Mouse (Mus musculus): Measurements from ENCODE around the gene Pax7. TPM values are rescaled to one million over a fixed set of nuclear protein-coding genes. Genes with fewer than 3 reads are reported as not detected.

Pax7 gene
- polyA plus RNA-seq, 1 experiment from 2014 or later, result not detected

DNA sequence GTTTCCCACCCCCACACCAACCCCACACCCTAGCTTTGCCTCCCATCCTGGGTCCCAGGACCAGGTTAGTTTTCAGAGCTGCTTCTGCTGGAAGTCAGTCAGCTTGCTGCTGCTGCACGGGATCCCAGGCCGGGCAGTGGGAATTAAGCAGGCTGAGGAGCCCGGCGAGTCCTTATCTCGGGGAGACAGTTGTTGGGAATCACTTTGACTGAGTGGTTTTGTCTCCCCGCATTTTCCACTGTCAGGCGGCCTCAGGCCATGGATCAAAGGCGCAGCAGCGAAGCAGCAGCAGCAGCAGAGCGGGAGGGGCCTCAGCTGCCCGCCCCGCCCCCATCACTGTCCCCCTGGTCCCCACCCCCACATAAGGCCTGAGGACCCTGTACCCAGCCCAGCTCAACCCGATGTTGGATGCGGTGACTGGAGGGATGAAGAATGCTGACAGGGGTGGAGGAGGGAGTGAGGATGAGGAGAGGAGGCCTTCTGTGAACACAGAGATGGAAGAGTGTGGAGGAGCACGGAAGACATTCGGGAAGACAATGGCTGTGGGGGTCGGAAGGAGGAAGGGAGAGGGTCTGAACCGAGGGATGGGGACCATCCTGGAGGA, 66.1 kb downstream of the Pax7 start:
- Histone ChIP-seq H3K9ac (replicated peaks; ENCODE audit: low read length) (no peak overlapping the region), H3K27ac (ENCODE audit: low read length) (no peak overlapping the region), H3K9me3 (ENCODE audit: low read length) (no peaks in the 10 kb centered on the region), H3K4me1 (ENCODE audit: insufficient read depth, low read length) (no peaks in the 10 kb centered on the region), H3K4me2 (replicated peaks; ENCODE audit: low read depth, low read length) (no peak overlapping the region), H3K36me3 (ENCODE audit: insufficient read depth, low read length) (no peaks in the 10 kb centered on the region), H3K4me3 (ENCODE audit: low read length) (no peak overlapping the region), H3K27me3 (ENCODE audit: insufficient read depth, low read length) (peaks cover 51% of the 10 kb centered on the region)
- WGBS, result 6% methylated on average over 18 of the region's 18 CpGs
- no peak for ATAC-seq (ENCODE audit: low FRiP score, low TSS enrichment)

DNA sequence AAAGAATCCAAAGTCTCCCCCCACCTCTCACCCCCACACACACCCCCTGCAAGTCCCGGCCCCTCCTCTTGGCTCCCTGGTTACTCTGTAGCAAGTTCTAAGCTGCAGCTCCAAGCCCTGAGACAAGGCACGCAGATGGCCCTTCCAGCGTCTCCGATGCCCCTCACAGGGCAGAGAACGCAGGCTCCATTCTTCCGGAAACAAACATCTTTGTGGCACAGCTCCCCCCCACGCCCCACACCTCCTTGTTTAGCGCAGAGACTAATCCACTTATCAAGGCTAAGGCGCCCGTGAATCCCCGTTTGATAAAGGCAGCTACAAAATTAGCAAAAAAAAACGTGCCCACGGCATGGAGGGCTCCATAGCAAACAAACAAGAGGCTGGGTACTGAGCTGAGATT, 71.4 kb downstream of the Pax7 start:
- H3K36me3 ChIP-seq (ENCODE audit: insufficient read depth, low read length), result no peaks in the 10 kb centered on the region
- 31% methylated on average over 13 of the region's 13 CpGs for WGBS
- no peak overlapping the region for H3K9ac ChIP-seq (replicated peaks; ENCODE audit: low read length)
- H3K4me3 ChIP-seq (ENCODE audit: low read length), result no peak overlapping the region
- no peak overlapping the region for H3K27ac ChIP-seq (ENCODE audit: low read length)
- ATAC-seq (ENCODE audit: low FRiP score, low TSS enrichment), result no peak
- no peak overlapping the region for H3K4me2 ChIP-seq (replicated peaks; ENCODE audit: low read depth, low read length)
- no peaks in the 10 kb centered on the region for H3K9me3 ChIP-seq (ENCODE audit: low read length)
- peaks cover 44% of the 10 kb centered on the region for H3K27me3 ChIP-seq (ENCODE audit: insufficient read depth, low read length)
- no peaks in the 10 kb centered on the region for H3K4me1 ChIP-seq (ENCODE audit: insufficient read depth, low read length)

DNA sequence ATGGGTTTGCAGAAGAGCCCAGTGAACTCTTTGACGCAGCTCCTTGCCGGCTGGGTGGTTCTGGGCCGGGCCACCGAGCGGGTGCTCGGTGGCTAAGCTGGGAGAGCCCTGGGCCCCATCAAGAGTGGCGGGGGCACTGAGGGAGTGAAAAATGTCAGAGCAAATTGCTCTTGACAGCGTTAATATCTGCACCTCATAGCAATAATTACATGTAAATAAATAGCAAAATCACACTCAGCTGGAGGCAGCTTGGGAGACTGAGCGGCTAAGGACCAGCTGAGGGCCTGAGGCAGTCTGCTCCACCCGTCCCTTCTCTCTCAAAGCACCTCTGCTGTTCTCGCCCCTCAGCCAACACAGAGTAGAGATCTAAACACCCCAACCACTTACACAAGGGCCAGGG, 72.6 kb downstream of the Pax7 start:
- H3K4me2 ChIP-seq (replicated peaks; ENCODE audit: low read depth, low read length), result no peak overlapping the region
- WGBS, result 69% methylated on average over 11 of the region's 11 CpGs

DNA sequence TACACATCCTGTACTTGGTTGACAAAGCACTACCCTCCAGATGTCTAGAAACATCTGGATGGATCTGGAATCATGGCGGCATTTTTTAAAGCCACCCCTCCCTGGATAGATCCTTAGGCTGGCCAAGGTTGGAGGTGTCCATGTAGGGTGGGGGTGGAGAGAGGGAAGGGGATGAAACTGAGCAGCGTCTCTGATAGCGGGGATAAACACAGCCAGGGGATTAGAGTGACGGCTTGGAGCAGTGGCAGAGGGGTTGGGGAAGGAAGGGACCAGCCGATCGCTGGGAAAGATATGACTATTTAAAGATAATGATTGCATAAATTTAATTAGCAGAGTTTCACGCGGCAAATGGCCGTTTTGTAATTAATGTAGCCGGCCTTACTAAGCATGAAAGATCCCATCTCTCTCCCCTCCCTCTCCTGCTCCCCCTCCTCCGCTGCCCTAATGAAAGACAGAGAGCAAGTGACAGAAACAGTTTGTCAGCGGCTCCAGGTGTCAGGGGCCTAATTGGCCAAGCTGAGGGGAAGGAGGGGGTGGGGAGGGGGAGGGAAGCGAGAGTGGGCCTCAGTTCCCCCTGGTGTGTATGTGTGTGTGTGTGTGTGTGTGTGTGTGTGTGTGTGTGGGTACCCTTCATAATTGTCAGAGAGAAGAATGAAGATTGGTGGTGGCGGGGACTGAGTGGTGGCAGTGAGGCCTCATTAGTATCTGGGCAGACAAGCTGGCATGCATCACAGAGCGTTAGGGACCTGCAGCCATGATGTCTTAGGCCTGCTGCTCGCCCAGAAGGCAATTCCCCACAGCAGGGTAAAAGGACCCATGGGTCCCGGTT, 74.6 kb downstream of the Pax7 start:
- peaks cover 49% of the 10 kb centered on the region for H3K27me3 ChIP-seq (ENCODE audit: insufficient read depth, low read length)
- 16% methylated on average over 17 of the region's 17 CpGs for WGBS
- H3K4me2 ChIP-seq (replicated peaks; ENCODE audit: low read depth, low read length), result no peak overlapping the region
- H3K27ac ChIP-seq (ENCODE audit: low read length), result no peak overlapping the region
- H3K9ac ChIP-seq (replicated peaks; ENCODE audit: low read length), result no peak overlapping the region
- H3K9me3 ChIP-seq (ENCODE audit: low read length), result no peaks in the 10 kb centered on the region
- no peaks in the 10 kb centered on the region for H3K36me3 ChIP-seq (ENCODE audit: insufficient read depth, low read length)
- no peak for ATAC-seq (ENCODE audit: low FRiP score, low TSS enrichment)
- no peak overlapping the region for H3K4me3 ChIP-seq (ENCODE audit: low read length)
- H3K4me1 ChIP-seq (ENCODE audit: insufficient read depth, low read length), result no peaks in the 10 kb centered on the region

More for the DNA sequence above, 72.6 kb downstream of the Pax7 start:
- Histone ChIP-seq H3K36me3 (ENCODE audit: insufficient read depth, low read length) (no peaks in the 10 kb centered on the region), H3K4me3 (ENCODE audit: low read length) (no peak overlapping the region), H3K27ac (ENCODE audit: low read length) (no peak overlapping the region), H3K4me1 (ENCODE audit: insufficient read depth, low read length) (no peaks in the 10 kb centered on the region), H3K27me3 (ENCODE audit: insufficient read depth, low read length) (peaks cover 43% of the 10 kb centered on the region), H3K9me3 (ENCODE audit: low read length) (no peaks in the 10 kb centered on the region), H3K9ac (replicated peaks; ENCODE audit: low read length) (no peak overlapping the region)
- no peak for ATAC-seq (ENCODE audit: low FRiP score, low TSS enrichment)

DNA sequence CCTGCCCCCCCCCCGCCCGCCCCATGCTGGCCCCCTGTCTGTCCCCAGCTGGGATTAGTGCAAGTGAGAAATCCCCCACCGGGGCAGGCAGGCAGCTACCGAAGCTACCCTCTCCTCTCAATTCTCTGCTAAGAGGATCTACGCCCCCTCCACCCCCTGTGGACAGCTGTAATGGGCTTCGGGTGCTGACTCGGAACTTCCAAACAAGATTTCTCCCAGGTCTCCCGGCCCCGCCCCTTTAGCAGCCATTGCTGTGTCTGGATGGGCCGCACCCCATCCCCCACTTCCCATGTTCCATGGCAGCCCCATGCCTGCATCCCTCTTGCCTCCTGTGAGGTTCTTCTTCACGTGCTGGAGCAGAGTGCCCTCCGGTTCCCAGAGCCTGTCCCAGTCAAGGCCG, 76.4 kb downstream of the Pax7 start:
- Histone ChIP-seq H3K4me2 (replicated peaks; ENCODE audit: low read depth, low read length) (no peak overlapping the region), H3K27ac (ENCODE audit: low read length) (no peak overlapping the region), H3K4me3 (ENCODE audit: low read length) (no peak overlapping the region), H3K9me3 (ENCODE audit: low read length) (no peaks in the 10 kb centered on the region), H3K9ac (replicated peaks; ENCODE audit: low read length) (no peak overlapping the region), H3K36me3 (ENCODE audit: insufficient read depth, low read length) (no peaks in the 10 kb centered on the region), H3K4me1 (ENCODE audit: insufficient read depth, low read length) (no peaks in the 10 kb centered on the region), H3K27me3 (ENCODE audit: insufficient read depth, low read length) (peaks cover 41% of the 10 kb centered on the region)
- WGBS, result 8% methylated on average over 12 of the region's 13 CpGs
- no peak for ATAC-seq (ENCODE audit: low FRiP score, low TSS enrichment)

DNA sequence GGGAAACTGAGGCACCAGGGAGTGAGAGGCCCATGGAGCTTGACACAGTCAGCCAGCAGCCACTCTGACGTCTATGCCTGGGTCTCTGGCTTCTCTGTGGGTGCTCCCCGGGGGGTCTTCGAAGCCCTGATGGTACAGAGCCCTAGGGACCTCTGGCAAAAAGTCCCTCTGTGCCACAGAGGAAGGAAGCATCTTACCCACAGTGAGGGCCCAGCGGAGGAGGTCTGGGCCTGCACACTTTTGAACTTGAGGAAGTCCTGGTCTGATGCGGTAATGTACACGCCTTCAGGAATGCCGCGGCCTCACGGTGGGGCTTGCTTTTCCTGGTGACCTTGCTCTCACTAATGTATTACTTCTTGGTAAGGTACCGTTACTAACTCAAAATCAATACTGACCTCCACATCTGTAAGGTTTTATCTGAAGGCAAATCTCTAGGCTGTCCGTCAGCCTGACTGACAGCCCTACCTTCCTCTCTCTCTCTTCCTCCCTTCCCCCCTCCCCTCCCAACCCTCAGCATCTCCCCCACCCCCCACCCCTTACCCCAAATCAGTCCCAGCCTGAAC, 79.1 kb downstream of the Pax7 start:
- no peak overlapping the region for H3K4me2 ChIP-seq (replicated peaks; ENCODE audit: low read depth, low read length)
- H3K9ac ChIP-seq (replicated peaks; ENCODE audit: low read length), result no peak overlapping the region
- no peak overlapping the region for H3K27ac ChIP-seq (ENCODE audit: low read length)
- no peak for ATAC-seq (ENCODE audit: low FRiP score, low TSS enrichment)
- H3K27me3 ChIP-seq (ENCODE audit: insufficient read depth, low read length), result peaks cover 39% of the 10 kb centered on the region
- no peak overlapping the region for H3K4me3 ChIP-seq (ENCODE audit: low read length)
- WGBS, result 44% methylated on average over 11 of the region's 11 CpGs
- no peaks in the 10 kb centered on the region for H3K9me3 ChIP-seq (ENCODE audit: low read length)
- no peaks in the 10 kb centered on the region for H3K36me3 ChIP-seq (ENCODE audit: insufficient read depth, low read length)
- H3K4me1 ChIP-seq (ENCODE audit: insufficient read depth, low read length), result no peaks in the 10 kb centered on the region

DNA sequence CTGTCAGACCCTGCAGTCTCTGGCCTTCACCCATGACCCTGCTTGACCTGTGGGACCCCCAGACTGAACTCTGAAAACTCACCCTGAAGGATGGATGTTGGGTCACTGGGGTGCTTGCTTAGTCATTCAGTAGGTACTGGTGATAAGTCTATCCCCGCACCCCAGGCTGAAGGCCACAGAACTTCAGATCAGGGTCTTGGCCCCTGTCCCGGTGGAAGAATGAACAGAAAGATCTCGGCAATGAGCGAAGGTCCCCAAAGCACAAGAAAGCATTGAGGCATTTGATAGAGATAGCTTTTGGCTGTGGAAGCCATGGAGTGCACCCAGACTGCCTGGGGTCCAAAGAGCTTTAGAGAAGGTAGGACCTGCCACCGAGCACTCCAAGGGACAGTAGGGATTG, 82.4 kb downstream of the Pax7 start:
- Histone ChIP-seq H3K4me3 (ENCODE audit: low read length) (no peak overlapping the region), H3K4me1 (ENCODE audit: insufficient read depth, low read length) (no peaks in the 10 kb centered on the region), H3K27ac (ENCODE audit: low read length) (no peak overlapping the region), H3K9me3 (ENCODE audit: low read length) (no peaks in the 10 kb centered on the region), H3K4me2 (replicated peaks; ENCODE audit: low read depth, low read length) (no peak overlapping the region), H3K9ac (replicated peaks; ENCODE audit: low read length) (no peak overlapping the region), H3K27me3 (ENCODE audit: insufficient read depth, low read length) (peaks cover 12% of the 10 kb centered on the region), H3K36me3 (ENCODE audit: insufficient read depth, low read length) (no peaks in the 10 kb centered on the region)
- ATAC-seq (ENCODE audit: low FRiP score, low TSS enrichment), result no peak
- WGBS, result 80% methylated on average over 5 of the region's 5 CpGs

DNA sequence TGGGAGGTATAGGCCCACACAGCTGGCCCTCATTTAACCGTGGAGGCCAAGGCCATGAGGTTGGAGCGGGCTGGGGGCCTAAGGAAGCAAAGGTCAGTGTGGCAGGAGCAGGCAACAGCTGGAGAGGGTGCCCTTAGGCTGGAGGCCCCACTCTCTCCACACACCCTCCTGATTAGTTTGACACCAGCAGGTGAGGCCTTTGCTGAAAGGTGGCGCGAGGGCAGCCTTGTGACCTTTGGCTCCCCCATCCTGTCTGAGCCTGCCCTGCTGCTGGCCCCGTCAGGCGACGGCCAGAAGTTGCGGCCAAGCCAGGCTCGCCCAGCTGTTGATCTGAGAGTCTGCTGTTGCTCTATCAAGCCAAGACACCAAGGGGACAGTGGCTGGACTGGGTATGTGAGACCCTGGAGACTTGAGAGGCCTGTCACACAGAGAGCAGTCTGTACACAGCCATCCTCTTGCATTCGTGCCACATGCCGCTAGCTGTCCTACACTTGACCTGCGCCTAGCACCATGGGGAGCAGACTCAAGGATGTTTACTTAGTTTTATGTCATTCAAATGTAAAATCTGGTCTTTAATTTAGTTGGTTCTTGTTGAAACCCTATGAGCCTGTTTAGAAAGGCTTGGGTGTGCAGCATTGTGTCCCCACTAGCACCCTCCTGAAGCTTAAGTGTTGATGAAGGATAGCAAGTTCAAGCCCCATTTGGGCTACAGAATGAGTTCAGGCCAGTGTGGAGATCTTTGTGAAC, 86.0 kb downstream of the Pax7 start:
- Histone ChIP-seq H3K9me3 (ENCODE audit: low read length) (no peaks in the 10 kb centered on the region), H3K9ac (replicated peaks; ENCODE audit: low read length) (no peak overlapping the region), H3K4me2 (replicated peaks; ENCODE audit: low read depth, low read length) (no peak overlapping the region), H3K4me3 (ENCODE audit: low read length) (no peak overlapping the region), H3K36me3 (ENCODE audit: insufficient read depth, low read length) (no peaks in the 10 kb centered on the region), H3K27me3 (ENCODE audit: insufficient read depth, low read length) (no peaks in the 10 kb centered on the region), H3K27ac (ENCODE audit: low read length) (no peak overlapping the region), H3K4me1 (ENCODE audit: insufficient read depth, low read length) (no peaks in the 10 kb centered on the region)
- WGBS, result 41% methylated on average over 12 of the region's 12 CpGs
- no peak for ATAC-seq (ENCODE audit: low FRiP score, low TSS enrichment)

DNA sequence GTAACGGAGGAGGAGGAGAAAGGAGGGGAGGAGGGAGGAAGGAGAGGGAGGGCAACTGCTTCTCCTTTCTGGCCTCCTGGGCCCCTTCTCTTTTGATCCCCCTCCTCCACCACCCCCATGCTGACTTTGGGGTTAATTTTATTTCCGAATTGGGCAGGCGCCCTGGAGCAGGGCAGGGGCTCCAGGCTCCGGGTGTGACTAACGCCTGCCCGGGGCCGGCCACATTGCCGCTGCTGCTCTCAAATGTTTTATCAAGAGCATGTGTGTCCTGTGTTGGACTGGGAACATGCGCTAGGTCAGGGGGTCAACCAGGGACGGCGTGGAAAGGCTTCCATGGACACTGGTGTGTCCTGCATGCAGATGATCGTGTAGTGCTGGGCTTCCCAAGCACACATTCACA, 87.2 kb downstream of the Pax7 start:
- Histone ChIP-seq H3K4me2 (replicated peaks; ENCODE audit: low read depth, low read length) (no peak overlapping the region), H3K4me3 (ENCODE audit: low read length) (no peak overlapping the region), H3K9ac (replicated peaks; ENCODE audit: low read length) (no peak overlapping the region), H3K27me3 (ENCODE audit: insufficient read depth, low read length) (no peaks in the 10 kb centered on the region), H3K36me3 (ENCODE audit: insufficient read depth, low read length) (no peaks in the 10 kb centered on the region), H3K9me3 (ENCODE audit: low read length) (no peaks in the 10 kb centered on the region), H3K4me1 (ENCODE audit: insufficient read depth, low read length) (no peaks in the 10 kb centered on the region), H3K27ac (ENCODE audit: low read length) (no peak overlapping the region)
- 32% methylated on average over 12 of the region's 12 CpGs for WGBS
- no peak for ATAC-seq (ENCODE audit: low FRiP score, low TSS enrichment)
